Mouse (Mus musculus) telencephalon, adult 2 months (tissue): ENCODE results near the gene Marcksl1.
"Not testable (repeated sequence)": the region's sequence is repeated elsewhere in the genome, so short reads cannot be mapped to it uniquely, and the experiment has no call there.

ENCODE experiments used
- DNase-seq: peaks from one replicate; pipeline ENCODE4 v3.0.0-alpha.2; 2011; ENCODE audit warnings: low read depth, low spot score

The Marcksl1 gene

DNA sequence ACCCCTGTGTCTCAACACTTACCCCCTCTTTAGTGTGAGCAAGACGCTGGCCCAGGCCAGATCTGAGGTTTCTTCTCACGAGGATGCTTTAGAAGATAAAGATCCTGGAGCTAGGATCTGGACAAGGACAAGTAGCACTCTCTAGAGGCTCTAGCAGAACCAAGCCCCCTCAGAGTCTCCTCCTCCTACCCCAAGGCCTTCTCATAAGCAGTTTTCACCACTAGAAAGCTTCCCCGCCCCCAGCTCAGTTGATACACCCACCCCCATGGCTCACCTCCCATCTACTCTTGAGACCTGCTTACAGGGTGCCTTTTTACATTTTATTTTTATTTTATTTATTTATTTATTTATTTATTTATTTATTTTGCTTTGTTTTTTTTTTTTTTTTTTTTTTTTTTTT lies 3.7 kb upstream of the Marcksl1 start:
- no peak for DNase-seq

DNA sequence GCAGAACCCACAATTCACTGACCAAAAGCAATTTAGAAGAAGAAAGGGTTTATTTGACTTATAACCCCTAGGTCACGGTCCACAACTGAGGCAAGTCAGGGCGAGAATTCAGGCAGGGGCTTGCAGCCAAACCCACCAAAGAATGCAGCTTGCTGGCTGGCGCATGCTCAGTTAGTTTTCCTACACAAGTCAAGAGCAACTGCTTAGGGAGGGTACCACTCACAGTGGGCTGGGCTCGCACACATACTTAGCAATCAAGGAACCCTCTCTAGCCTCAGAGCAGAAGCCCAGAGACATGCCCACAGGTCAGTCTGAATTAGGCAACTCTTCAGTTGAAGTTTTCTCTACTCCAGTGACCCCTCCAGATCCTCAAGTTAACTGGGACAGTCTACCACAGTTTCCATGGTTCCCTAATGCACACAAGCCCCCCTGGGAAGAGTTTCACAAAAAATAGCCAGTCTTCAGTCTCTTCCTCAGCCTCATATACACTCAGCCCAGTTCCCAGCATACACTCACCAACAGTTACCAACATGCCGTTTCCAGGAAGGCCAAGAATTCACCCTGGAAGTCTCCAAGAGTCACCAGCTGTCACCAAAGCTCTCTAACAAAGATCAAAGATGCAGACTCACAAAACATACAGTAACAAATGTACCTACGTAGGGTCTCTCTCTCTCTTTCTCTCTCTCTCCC lies 2.5 kb upstream of the Marcksl1 start:
- no peak for DNase-seq

DNA sequence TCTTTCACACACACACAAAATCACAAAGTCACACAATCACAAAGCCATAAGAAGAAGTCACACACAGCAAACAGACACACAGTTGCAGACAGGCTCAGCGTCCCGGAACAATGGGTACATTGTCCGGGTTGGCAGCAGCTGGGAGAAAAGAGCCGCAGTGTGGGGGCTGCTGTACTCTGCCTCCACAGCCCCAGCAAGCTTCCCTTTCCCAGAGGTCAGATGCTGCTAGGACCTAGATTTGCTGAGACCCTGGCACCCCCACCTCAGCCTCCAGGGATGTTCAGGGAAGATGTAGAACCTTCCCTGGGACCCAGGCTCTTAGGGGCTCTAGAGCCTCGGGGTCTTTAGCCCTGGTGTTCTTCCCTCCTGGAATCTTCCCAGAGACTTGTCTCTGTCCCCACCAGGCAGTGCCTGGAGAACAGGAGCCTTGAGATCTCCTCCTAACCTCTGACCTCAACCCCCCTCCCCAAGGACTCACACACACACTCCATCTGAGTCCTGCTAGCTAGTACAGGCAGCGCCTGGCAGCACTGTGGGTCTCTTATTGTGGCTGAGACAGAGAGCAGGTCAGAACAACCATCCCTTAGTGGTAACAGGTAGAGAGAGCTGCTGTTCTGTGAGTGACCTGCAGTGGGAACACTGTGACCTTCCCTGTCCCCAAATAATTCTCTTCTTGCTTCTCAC lies 1.8 kb upstream of the Marcksl1 start:
- DNase-seq: no peak

DNA sequence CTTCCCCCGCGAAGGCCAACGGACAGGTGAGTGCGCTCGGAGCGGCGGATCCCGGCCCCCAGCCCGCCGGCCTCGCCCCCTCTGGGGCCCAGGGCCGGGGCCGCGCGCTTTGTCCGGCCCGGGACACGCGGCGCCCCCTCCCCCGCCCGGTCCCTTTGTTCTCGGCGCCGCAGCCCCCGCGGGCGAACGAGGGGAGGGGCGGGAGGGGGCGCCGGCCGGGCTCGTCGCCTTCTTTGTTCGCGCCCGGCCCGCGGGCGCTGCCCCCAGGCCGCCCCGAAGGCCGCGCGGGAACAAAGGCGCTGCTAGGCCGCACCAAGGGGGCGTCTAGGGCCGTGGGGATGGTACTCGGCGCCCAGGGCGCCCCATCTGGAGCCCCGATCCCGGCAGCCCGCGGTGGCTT lies 510 bp downstream of the Marcksl1 start:
- DNase-seq: no peak

DNA sequence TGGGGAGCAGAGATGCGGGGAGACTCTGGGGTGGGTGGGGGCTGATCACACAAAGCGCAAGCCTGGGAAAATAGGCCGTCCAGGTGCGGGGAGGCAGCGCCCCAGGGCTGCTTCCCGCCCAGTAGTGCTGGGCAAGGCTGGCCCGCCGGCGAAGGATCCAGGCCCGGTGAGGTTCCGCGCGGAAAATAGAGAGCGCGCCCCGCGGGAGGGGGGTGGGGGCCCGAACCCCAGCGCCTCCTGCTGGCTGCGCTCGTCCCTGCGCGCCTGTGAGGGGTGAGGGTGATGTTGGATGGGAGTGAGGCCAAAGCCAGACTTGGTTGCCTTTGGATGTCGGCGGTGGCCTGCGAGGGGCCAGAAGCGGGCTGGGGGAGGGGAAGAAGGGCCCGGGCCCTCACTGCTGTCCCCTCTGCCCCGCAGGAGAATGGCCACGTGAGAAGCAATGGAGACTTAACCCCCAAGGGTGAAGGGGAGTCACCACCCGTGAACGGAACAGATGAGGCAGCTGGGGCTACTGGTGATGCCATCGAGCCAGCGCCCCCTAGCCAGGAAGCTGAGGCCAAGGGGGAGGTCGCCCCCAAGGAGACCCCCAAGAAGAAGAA lies 1.0 kb downstream of the Marcksl1 start:
- no peak for DNase-seq

DNA sequence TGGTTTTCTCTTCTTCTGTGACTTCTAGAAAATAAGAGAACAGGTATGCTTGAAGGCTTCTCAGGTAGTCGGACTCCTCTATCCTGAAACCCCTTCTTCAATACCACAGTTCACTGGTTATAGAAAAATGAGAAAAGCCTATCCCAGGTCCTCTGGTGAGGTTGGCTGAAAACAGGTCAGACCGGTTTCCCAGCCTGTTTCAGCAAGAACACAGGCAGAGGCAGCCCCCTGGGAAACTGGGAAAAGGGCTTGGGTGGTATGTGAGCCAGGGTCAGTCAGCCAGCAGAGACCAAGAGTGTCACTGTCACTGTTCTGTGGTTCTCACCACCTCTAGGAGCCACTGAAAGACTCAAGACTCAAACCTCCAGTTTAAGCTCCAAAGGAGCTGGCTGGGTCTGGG lies 3.5 kb downstream of the Marcksl1 start:
- DNase-seq: no peak

DNA sequence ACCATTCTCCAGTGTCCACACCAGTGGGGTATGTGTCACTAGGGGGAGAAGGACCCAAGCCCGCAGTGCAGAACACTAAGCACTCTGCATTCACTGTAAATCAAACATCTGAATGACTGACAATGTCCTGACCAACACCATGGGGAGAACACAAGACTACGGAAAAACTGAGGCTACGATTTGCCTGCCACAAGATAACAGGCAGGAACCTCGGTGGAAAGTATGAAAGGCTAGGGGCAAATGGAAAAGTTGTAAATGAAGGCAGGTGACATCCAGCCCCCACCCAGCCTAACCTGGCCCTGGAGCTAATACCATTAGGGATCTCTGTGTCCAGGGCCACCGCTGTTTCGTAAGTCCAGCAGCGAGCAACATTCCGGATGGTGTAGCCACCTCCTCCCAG lies 5.1 kb downstream of the Marcksl1 start:
- no peak for DNase-seq

DNA sequence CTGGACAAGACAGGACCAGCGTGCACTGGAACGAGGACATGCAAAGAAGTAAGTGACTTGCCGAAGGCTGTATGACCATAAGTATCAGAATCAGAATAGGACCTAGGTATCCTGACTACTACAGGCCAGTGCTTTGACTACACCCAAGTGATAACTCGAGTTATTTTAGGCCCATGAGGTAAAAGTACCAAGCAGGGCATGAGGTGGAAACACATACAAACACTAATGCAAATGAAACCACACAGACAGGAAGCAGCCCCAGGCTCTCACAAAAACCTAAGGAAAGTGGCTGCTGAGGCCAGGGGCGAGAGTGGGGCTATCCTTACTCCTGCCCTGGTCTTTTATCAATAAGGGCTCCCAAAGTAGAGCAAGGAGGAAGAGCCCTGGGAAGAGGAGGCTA lies 12.0 kb downstream of the Marcksl1 start:
- no peak for DNase-seq

DNA sequence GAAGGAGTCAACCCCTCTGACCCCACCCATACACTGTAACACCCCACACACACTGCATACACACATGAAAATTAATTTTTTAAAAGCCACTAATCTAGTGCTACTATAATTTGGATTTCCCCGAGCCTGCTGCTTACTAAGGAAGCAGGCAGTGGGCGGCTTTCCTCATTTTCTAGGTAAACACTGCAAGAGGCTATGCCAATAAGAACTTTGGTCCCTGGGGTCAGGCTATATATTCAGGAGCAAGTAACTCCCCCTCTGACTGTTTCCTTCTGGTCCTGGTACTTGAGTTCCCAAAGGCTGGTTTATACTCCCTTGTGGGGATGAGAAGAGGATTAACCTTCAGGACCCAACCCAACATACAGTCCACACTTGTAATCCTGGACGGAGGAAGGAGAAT lies 12.5 kb downstream of the Marcksl1 start:
- no peak for DNase-seq

DNA sequence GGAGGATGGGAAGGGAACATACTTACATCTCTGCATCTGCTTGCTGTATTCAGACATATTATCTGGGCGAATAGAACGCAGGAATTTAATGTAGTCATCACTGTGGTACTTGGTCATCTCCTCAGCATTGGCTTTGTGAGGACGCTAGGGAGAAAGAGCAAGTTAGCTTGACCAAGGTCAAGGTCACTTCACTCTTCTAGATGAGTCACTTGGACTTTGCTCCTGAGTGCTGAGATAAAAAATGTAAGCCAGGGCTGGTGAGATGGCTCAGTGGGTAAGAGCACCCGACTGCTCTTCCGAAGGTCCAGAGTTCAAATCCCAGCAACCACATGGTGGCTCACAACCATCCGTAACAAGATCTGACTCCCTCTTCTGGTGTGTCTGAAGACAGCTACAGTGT lies 15.5 kb downstream of the Marcksl1 start:
- DNase-seq: not testable (repeated sequence)

DNA sequence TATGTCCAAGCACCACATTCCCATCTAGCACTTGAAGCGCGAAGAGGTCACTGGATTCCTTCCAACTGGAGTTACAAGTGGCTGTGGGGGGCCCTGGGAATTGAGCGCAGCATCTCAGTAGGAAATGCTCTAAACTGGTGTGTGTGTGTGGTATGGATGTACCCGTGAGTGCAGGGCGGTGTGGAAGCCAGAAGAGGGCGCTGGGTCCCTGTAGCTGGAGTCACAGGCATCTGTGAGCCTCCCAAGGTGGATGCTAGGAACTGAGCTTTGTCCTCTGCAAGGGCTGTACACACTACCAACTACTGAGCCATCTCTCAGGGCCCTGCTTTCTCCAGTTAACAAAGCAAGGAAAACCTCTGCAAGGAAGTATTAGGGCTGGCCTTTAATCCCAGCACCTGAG lies 26.6 kb downstream of the Marcksl1 start:
- no peak for DNase-seq

DNA sequence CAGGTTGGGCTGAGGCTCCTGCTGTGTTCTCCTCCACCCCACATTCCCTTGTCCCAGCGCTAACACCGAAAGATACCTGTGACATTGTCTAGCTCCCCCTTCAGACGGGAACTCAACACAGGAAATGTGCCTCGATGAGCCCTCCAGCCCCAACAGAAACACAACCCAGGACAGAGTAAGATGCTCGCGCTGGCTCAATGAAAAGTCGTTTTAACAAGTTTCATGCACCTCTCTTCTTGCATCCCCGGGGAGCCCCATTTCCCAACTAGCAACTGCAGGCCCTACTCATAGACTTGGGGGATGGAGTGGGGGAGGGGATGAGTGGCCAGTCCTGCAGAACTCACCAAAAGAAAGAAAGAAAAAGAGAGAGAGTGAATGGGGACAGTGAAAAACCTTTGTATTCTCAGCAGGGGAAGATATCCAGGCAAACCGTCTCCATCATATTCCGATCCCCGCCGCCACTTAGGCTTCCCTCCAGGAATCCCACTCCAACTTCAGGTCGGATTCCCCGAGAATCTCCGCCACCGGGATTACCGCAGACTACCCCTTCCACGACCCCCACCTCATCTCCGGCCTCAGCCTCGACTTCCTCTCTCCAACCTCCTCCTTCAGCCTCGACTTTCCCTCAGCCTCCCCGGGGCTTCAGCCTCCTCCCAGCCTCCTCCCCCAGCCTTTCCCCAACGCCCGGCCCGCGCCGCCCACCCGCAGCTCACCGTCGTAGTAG lies 28.6 kb downstream of the Marcksl1 start:
- no peak for DNase-seq

DNA sequence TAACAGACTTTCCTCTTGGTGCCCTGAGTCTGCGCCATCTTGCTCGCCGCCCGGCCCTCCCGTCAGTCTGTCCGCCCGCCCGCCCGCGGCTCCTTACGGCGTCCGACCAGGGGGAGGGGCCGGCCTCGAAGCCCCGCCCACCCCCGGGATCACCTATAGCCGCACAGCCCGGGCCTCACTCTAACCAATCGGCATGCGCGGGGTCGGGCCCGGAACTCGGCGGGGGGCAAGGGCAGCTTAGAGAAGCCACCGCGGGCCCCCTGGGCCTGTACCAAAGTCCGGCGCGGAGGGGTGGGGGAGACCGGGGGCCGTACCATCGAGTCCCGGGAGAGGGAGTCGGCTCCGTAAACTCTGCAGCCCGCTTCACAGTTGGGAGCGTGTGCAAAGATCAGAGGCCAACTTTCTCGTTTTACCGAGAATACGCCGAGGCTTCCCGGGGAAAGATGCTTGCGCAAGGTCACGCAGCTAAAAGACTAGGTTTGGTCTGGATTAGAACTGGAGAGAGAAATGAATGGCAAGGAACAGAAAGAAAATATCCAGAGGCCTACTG lies 29.3 kb downstream of the Marcksl1 start, which contains the start of gene Hdac1:
Hdac1 (minus strand) TSS at position 122 of the 550 bp plus-strand sequence.
- DNase-seq: peak; percentile 87

DNA sequence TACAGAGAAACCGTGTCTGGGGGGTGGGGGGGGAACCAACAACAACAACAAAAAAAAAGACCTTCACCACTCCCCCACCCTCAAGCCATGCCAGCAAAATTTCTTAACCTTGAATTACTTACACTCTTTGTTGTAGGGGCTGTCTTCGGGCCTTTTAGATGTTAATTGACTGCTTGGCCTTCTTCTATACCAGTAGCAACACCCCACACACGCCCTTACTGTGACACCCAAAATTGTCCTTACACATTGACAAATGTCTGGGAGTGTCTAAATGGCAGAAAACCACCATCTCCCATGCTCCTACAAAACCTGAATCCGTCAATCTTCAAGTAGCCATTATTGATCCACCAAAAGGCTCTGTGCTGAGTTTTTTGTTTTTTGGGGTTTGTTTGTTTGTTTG lies 30.7 kb downstream of the Marcksl1 start:
- no peak for DNase-seq

DNA sequence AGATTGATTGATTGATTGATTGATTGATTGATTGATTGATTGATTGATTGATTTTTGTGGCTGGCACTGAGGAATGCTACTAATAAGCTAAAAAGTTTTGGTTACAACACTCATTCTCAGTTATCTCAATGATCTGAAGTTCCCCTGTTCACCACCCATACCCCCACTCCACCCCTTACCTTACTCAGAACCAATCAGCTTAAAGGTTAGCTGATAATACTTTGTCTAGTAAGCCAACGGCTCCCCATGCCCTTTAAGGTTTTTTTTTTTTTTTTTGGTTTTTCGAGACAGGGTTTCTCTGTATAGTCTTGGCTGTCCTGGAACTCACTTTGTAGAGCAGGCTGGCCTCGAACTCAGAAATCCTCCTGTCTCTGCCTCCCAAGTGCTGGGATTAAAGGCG lies 34.2 kb downstream of the Marcksl1 start:
- not testable (repeated sequence) for DNase-seq

DNA sequence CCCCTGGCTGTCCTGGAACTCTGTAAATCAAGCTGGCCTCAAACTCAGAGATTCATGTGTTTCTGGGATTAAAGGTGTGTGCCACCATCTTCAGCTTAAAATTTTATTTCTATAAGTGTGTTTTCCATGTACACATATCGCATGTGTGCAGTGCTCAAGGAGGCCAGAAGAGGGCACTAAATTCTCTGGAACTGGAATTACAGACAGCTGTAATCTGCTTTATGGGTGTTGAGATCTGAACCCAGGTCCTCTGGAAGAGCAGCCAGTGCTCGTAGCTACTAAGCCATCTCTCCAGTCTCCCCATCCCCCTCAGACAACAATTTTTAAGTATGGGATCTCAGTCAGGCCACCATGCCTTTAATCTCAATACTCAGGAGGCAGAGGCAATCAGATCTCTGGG lies 35.9 kb downstream of the Marcksl1 start:
- no peak for DNase-seq

DNA sequence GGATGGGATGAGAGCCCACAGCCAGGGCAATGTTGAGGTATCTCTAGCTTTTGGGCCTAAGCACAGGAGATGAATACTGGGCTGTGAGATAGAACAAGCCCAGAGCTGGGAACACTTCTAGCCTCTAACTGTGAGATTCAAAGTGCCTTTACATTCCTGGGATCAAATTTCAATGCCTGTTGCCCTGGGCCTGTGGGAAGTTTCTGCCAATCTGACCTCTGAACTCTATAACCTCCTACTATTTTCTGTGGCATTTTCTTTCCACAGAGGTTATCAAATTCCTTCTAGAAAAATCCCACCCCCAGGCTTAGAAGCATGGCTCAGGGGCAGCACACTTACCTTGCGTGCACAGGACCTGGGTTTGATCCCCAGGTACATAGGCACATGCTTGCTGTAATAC lies 36.9 kb downstream of the Marcksl1 start:
- DNase-seq: no peak

DNA sequence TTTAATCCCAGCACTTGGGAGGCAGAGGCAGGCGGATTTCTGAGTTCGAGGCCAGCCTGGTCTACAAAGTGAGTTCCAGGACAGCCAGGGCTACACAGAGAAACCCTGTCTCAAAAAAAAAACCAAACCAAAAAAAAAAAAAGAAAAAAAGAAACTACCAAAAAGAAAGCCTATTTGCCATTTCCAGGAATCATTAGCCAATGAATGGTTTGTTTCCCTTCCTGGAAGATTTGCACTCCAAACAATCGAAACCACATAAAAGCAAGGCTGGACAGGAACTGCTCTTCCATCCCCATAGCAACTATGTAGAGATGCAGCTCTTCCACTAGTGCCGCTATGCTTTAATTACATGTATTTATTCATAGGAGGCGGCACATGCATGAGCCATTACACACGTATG lies 41.1 kb downstream of the Marcksl1 start:
- DNase-seq: not testable (repeated sequence)

DNA sequence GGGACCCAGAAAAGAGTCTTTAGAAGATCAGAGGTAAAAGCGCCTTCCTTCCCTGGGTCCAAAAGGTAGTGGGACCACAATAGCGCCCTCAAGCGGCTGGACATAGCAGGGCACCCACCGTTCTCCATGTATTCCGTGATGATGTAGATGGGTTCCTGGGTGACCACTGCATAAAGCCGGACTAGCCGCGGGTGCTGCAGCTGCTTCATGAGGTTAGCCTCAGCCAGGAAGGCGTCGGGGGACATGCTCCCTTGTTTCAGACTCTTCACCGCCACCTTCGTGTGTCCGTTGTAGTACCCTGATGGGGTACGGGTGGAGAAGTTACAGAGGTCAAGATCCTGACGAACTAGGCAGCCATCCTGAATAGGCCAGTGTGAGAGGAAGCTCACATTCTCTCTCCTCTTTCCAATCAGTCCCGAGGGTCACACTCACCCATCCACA lies 42.1 kb downstream of the Marcksl1 start:
- no peak for DNase-seq

DNA sequence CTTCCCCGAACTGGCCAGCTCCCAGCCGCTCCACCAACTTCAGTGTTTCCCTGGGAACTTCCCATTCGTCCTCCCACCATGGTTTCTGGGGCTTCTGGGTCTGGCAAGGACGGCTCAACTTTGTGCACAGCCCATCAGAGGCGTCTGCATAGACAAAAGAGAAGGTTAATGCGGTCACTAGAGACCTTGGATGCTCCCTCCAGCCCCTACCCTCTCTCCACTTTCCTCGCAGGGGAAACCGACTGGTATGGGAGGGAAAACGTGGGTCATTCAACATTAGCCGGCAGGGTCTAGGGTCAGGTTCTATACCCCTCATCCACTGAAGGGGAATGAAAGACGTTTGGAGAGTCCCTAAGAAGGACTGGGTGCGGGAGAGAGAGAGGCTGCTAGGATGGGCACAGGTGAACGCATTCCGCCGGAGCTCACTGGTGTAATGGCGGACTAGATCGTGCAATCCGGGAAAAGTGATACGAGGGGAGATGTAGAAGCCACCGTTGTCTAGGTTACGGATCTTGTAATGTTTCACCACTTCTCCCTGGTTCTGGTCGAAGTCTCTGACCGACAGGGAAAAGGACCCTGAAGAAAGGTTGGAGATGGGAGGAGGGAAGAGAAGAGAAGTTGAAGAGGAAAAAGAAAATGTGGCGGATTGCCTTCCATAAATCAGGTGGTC lies 42.6 kb downstream of the Marcksl1 start:
- no peak for DNase-seq

DNA sequence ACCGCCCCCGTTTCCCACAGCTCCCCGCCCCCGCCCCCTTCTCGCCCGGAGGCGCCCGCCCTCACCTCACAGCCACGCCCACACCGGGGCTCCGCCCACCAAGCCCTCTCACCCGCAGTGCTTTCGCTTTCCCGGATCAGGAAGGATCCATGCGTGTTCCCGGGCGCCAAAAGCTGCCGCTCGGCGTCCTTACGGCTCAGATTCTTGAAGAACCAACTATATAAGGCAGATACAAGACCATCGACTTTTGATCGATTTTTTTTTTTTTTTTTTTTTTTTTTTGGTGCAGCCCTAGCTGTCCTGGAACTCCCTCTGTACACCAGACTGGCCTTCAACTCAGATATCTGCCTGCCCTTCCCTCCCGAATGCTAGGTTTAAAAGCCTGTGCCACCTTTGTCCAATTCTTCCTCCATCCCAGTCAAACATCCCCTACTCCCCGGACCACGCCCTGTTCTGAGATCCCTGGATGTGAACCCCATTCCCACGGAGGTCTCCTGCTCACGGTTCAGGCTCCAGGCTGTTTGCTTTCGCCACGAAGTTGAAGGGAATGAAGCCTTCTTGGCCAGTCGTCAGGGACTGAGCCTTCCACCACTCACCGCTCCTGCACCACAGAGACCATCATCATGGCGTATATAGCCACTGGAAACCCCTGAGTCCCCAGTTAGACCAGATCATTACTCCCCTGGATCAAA lies 43.3 kb downstream of the Marcksl1 start:
- DNase-seq: peak; percentile 57
